Mouse (Mus musculus) splenic B cell, adult 2 months (primary cell): ENCODE measurements around the gene Adam11.
"Not testable (repeated sequence)": the region's sequence is repeated elsewhere in the genome, so short reads cannot be mapped to it uniquely, and the experiment has no call there.

Experiments used
- DNase-seq: peaks from one replicate; pipeline ENCODE4 v3.0.0-alpha.2; 2011; ENCODE audit warnings: low read depth, low spot score
- H3K27me3 ChIP-seq: 2 replicates; pipeline ENCODE4 v1.6.1; 2012; ENCODE audit warnings: mild to moderate bottlenecking, low read length, moderate library complexity, mixed read lengths; ENCODE audit not compliant: control insufficient read depth, poor library complexity, insufficient read depth, severe bottlenecking
- H3K36me3 ChIP-seq: 2 replicates; pipeline ENCODE4 v1.6.1; 2012; ENCODE audit warnings: mild to moderate bottlenecking, low read length, moderate library complexity, mixed read lengths; ENCODE audit not compliant: control insufficient read depth, poor library complexity, insufficient read depth, severe bottlenecking

Gene Adam11

GRCm38 (mm10) chr11:102761309-102762210 lies at the start of gene Adam11:
Adam11 (plus strand) TSS chr11:102761439.
- no peak for DNase-seq
- Histone ChIP-seq H3K36me3 (no peaks in the 10 kb centered on the region), H3K27me3 (peaks cover 2% of the 10 kb centered on the region; the same call in 1 of the 2 replicates)

GRCm38 (mm10) chr11:102712411-102712810 lies 48.8 kb upstream of the Adam11 start:
- DNase-seq, result no peak

GRCm38 (mm10) chr11:102714578-102714977 lies 46.7 kb upstream of the Adam11 start:
- H3K36me3 ChIP-seq, H3K27me3 ChIP-seq, DNase-seq: not testable (repeated sequence)

More at GRCm38 (mm10) chr11:102712411-102712810, 48.8 kb upstream of the Adam11 start:
- no peaks in the 10 kb centered on the region for H3K36me3 ChIP-seq
- no peaks in the 10 kb centered on the region for H3K27me3 ChIP-seq

- no peaks in the 10 kb centered on the region for H3K36me3 ChIP-seq
- no peak for DNase-seq
- H3K27me3 ChIP-seq, result no peaks in the 10 kb centered on the region
Measured at GRCm38 (mm10) chr11:102716135-102716534, 45.1 kb upstream of the Adam11 start.

- DNase-seq, result no peak
Measured at GRCm38 (mm10) chr11:102725574-102725973, 35.7 kb upstream of the Adam11 start.

GRCm38 (mm10) chr11:102728614-102729013 lies 32.6 kb upstream of the Adam11 start:
- H3K27me3 ChIP-seq, result no peaks in the 10 kb centered on the region
- DNase-seq, result peak; percentile 45
- H3K36me3 ChIP-seq, result no peaks in the 10 kb centered on the region

More at GRCm38 (mm10) chr11:102725574-102725973, 35.7 kb upstream of the Adam11 start:
- Histone ChIP-seq H3K27me3 (no peaks in the 10 kb centered on the region), H3K36me3 (no peaks in the 10 kb centered on the region)

- no peak for DNase-seq
- Histone ChIP-seq H3K36me3 (no peaks in the 10 kb centered on the region), H3K27me3 (no peaks in the 10 kb centered on the region)
Measured at GRCm38 (mm10) chr11:102729835-102730234, 31.4 kb upstream of the Adam11 start.

GRCm38 (mm10) chr11:102731366-102731765 lies 29.9 kb upstream of the Adam11 start:
- no peak for DNase-seq
- no peaks in the 10 kb centered on the region for H3K36me3 ChIP-seq
- H3K27me3 ChIP-seq, result no peaks in the 10 kb centered on the region

- H3K27me3 ChIP-seq, result no peaks in the 10 kb centered on the region
- DNase-seq, result no peak
- H3K36me3 ChIP-seq, result no peaks in the 10 kb centered on the region
Measured at GRCm38 (mm10) chr11:102733146-102733545, 28.1 kb upstream of the Adam11 start.

- DNase-seq, result no peak
- no peaks in the 10 kb centered on the region for H3K36me3 ChIP-seq
Measured at GRCm38 (mm10) chr11:102734961-102735360, 26.3 kb upstream of the Adam11 start.

GRCm38 (mm10) chr11:102738046-102738445 lies 23.2 kb upstream of the Adam11 start:
- H3K36me3 ChIP-seq, result no peaks in the 10 kb centered on the region
- no peaks in the 10 kb centered on the region for H3K27me3 ChIP-seq
- DNase-seq, result no peak

More at GRCm38 (mm10) chr11:102734961-102735360, 26.3 kb upstream of the Adam11 start:
- H3K27me3 ChIP-seq, result no peaks in the 10 kb centered on the region

GRCm38 (mm10) chr11:102739278-102739966 lies 21.8 kb upstream of the Adam11 start:
- Histone ChIP-seq H3K36me3 (no peaks in the 10 kb centered on the region), H3K27me3 (no peaks in the 10 kb centered on the region)
- DNase-seq, result peak; percentile 73

- H3K36me3 ChIP-seq, result no peaks in the 10 kb centered on the region
- no peak for DNase-seq
Measured at GRCm38 (mm10) chr11:102740634-102741033, 20.6 kb upstream of the Adam11 start.

GRCm38 (mm10) chr11:102741129-102741950 lies 19.9 kb upstream of the Adam11 start:
- no peak for DNase-seq
- Histone ChIP-seq H3K36me3 (no peaks in the 10 kb centered on the region), H3K27me3 (no peaks in the 10 kb centered on the region)

More at GRCm38 (mm10) chr11:102740634-102741033, 20.6 kb upstream of the Adam11 start:
- no peaks in the 10 kb centered on the region for H3K27me3 ChIP-seq
